Mouse (Mus musculus): ENCODE data around the gene Sars.

- TF ChIP-seq POLR2A (IDR thresholded peaks at IDR 0.05; ENCODE audit: low read depth, low read length) (no peak), CTCF (IDR thresholded peaks at IDR 0.05; ENCODE audit: extremely low read depth, insufficient read length, insufficient replicate concordance, low read depth, low read length) (no peak)
Observed at GRCm38 (mm10) chr3:108392793-108393192, 52.2 kb downstream of the Sars start.
